Mouse (Mus musculus) lung, adult 2 months (tissue): ENCODE data around the gene Alas2.

Experiments
- CTCF ChIP-seq: fragments of 200-500 bp; IDR thresholded peaks from 2 replicates; pipeline ENCODE4 v1.5.1; 2011; ENCODE audit warnings: mild to moderate bottlenecking, low read length, control low read depth; ENCODE audit not compliant: insufficient read depth
- POLR2A ChIP-seq: fragments of 200-500 bp; IDR thresholded peaks from 2 replicates; pipeline ENCODE4 v1.6.1; 2011; ENCODE audit warnings: low read depth, mild to moderate bottlenecking, control low read depth, low read length, borderline replicate concordance; ENCODE audit errors: extremely low read depth

GRCm38 (mm10) chrX:150585116-150585515 is 37.9 kb downstream of the Alas2 start:
- no peak for TF ChIP-seq CTCF
- TF ChIP-seq POLR2A: no peak
